Mouse (Mus musculus): ENCODE results near the gene Cdkal1.

Cdkal1 gene

DNA sequence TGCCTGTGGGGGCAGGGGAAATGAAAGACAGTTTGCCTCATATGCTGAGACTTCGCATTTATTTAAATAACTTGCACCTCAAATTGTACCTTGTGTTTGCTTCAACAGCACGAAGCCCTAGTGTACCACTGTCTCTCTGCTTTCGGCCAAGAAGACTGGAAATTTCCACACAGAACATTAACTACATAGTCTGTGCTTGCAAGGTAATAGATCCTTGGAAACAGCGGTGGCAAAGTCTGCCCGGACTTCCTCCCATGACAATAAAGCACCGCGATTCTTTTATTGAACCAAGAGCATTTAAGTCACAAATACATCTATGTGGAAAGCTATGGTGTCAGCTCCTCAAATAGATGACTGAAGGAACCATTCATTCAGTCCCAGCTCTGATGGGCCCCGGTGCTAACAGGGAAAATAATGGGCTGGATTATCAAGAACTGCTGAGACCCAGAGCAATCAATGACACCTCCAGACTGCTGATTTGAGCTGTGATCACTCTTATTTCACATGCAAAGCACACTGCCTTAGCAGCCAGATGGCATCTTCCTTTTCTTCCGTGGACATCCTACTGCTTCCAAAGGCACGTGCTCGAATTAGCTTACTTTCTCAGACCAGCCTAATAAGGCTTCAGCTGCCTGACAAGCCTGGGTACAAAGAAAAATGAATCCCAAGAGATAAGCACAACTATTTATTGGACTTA is 591.3 kb downstream of the Cdkal1 start:
- no peak for DNase-seq (ENCODE audit: low read depth, low spot score)

DNA sequence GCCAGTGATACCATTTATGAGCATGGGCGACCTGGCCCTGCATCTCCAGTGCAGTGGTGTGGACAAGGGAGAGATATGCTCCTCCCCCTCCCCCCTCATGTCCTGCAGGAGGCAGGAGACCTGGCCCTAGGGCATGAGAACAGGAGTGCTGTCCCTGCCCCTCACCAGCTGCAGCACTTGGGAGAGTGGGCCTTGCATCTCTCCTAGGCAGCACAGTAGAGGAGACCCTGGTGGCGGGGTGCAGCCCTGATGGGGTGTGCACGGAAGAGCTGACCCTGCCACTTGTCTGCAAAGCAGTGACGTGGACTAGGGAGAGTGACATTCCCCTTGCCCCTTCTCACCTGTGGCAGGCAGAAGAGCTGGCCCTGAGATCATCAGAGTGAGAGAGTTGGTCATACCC is 593.3 kb downstream of the Cdkal1 start:
- DNase-seq (ENCODE audit: low read depth, low spot score) = no peak

DNA sequence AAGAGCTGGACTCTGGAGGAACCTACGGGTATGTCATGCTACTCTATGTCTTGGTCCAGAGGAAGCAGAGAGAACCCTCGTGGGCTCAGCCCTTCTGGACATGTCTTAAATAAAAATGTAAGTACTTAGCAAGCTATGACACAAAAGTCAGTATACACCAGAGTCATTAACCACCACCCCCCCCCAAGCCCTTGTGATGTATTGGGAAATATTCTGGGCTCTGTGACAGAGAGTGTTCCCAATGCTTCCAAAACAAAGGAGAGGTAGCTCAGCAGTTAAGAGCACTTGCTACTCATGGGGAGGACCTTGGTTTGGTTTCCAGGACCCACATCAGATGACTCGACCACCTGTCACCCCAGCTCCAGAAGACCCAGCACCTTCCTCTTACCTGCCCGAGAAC is 606.9 kb downstream of the Cdkal1 start:
- DNase-seq (ENCODE audit: low read depth, low spot score) = no peak

DNA sequence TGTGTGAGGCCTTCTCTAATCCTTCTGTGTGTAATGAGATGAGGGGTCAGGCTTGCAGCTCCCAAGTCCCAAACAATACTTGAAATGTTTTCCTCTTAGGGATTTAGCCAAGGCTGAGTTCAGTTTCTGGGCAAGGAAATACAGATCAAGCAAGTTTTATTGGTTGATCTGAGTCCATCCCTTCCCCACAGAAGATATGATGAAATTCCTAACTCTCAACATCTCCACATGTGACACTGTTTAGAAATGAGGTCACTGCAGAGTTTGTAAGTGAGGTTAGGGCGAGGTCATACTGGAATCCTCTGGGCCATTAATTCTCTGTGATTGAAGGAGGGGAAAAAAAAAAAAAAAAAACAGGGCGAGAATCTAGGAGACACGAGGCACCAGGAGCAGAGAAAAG is 607.7 kb downstream of the Cdkal1 start:
- no peak for DNase-seq (ENCODE audit: low read depth, low spot score)

DNA sequence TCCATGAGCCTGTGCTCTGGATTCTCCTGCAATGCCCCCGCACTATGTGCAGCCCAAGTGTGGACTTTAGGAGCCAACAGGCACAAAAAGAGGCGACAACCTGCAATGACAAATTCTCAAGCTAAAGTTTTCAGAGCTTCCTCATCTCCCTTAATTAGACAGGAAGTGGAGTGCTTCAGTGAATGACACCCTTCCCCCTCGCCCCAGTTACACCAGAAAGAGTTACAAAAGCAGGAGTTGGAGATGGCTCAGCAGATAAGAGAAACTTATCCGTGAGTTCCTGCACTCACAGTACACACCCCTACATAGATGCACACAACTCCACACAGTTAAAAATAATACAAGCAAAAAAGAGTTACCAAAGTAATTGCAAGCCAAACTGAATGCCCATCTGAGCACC is 620.4 kb downstream of the Cdkal1 start:
- no peak for DNase-seq (ENCODE audit: low read depth, low spot score)

DNA sequence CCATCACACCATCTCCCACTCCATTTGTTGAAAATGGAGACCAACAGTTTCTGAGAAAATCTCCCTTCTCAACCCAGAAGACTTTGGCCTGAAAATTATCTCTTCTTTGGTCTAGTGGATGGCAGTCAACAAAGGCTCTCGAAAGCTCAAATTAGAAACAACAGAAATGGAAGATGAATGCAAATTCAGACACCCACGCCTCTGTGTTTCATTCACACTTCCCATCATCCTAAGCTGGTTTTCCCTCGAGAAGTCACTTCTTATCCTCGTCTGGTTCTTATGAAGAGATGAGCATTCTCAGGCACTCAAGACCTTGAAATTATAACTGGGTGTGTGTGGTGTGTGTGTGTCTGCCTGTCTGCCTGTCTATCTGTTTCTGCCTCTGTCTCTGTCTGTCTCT is 621.0 kb downstream of the Cdkal1 start:
- DNase-seq (ENCODE audit: low read depth, low spot score) = no peak

DNA sequence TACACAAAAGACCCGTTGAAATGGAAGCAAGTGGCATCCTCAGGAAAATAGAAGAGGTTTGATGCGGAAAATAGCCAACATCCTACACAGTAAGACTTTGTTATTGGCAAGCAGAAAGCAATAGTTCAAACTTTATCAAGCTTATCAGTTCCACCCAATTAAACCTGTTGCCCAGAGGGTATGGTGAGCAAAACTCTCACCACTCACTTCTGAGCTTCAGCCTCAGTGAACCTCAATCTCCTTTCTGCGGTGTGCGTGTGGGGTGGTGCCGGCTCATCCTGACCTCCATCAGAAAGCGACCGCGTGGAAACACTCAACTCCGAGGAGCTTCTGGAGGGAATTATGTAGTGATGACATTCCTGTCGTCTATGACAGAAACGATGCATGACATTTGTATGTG is 621.5 kb downstream of the Cdkal1 start:
- DNase-seq (ENCODE audit: low read depth, low spot score) = no peak

DNA sequence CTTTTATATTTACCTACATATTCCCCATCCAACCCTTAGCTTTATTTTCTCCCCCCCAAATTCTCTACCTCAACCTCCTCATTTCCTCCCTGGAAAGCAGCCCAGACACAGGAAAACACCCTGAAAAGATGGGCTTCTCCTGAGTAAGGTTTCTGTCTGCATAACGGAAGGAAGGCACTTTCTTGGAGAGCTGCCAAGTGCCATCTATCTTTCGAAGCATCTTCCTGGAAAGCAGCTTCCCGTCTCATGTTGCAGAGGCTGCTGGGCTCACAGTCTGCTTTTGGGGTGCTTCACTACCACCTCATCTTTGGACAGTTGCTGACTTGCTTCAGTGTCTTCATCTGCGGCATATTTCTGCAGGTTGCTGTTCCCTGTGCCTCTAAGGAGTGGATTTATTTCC is 622.8 kb downstream of the Cdkal1 start:
- no peak for DNase-seq (ENCODE audit: low read depth, low spot score)

DNA sequence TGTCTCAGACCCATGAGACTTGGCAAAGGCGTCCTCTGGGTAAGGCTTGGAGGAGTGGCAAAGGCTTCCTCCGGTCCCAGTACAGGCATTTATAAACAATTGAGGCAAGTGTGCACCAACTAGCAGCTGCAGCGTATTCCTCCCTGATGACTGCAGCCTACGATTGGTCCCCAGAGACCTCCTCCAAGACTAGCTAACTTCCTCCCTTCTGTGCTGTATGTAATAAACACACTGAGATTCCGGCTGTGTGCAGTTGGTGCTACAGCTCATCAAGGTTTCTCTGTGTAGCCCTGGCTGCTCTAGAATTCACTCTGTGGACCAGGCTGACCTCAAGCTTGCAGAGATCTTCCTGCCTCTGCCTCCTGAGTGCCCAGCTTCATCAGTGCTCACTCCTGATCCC is 630.7 kb downstream of the Cdkal1 start:
- no peak for DNase-seq (ENCODE audit: low read depth, low spot score)

DNA sequence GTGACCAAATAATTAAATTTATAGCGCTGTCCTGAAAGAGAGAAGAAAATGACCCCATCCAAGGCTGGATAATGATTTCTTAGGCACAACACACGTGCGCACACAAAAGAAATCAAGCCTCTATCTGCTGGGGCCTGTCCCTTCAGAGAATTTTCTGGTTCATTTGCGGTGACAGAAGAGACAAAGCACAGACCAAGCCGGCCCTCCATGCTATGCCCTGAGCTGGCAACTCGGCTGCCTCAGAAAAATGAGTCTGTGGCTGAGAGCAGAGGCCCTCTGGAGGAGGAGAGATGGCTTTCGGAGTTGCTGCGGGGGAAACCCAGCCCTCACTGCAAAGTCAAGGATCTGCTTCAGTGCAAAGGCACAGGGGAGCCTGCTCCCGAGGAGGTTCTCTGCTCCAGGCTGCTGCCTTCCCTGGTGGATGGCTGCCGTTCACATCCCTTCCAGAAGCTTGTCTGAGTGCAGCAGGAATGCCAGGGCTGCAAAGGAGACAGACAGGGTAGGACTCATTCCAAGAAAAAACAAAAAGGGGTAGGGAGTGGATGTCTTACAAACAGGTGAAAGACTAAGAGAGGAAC is 633.1 kb downstream of the Cdkal1 start:
- no peak for DNase-seq (ENCODE audit: low read depth, low spot score)

DNA sequence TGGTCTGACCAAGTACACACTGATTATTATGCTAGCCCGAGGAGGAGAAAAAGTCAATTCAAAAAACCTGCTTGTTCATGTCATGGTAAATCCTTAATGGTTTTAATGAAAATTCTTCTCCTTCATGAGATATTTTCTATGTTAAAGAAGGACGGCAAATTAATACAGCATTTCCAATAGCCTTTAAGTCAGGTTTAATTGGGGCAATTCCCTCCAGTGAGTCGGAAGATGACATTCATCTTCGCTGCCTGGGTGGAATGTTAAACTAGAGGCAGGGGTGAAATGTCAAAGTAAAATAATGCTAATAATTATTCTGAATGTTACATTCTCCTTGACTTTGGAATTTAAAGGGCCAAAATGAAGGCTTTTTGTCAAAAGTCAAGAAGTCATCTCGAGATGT is 633.8 kb downstream of the Cdkal1 start:
- no peak for DNase-seq (ENCODE audit: low read depth, low spot score)

DNA sequence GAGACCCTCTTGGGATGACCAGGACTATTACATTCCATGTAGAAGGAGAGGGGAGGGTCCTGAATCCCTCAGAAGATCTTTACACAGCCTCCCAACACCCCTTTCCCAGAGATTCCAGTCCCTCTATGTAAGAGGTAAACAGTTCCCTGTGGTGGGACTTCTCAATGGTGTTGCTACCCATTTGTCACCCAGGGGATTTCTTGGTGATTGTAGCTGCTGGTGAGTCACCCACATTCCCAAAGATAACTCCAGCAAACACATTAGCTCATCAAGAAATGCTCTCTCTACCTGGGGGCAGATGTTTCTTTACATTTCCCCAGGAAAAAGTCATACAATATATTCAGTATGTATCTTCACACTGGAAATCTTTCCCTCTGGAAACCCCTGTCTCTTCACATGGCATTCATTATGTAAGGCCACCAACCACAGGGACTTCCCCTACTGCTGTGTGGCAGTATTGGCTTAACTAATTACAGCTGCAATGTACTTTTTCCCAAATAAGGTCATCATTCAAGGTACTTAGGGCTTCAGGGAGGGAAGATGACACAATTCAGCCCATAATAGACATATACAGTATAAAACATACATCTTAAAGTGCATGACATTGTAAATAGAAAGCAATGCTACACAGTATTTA is 636.8 kb downstream of the Cdkal1 start:
- no peak for DNase-seq (ENCODE audit: low read depth, low spot score)

DNA sequence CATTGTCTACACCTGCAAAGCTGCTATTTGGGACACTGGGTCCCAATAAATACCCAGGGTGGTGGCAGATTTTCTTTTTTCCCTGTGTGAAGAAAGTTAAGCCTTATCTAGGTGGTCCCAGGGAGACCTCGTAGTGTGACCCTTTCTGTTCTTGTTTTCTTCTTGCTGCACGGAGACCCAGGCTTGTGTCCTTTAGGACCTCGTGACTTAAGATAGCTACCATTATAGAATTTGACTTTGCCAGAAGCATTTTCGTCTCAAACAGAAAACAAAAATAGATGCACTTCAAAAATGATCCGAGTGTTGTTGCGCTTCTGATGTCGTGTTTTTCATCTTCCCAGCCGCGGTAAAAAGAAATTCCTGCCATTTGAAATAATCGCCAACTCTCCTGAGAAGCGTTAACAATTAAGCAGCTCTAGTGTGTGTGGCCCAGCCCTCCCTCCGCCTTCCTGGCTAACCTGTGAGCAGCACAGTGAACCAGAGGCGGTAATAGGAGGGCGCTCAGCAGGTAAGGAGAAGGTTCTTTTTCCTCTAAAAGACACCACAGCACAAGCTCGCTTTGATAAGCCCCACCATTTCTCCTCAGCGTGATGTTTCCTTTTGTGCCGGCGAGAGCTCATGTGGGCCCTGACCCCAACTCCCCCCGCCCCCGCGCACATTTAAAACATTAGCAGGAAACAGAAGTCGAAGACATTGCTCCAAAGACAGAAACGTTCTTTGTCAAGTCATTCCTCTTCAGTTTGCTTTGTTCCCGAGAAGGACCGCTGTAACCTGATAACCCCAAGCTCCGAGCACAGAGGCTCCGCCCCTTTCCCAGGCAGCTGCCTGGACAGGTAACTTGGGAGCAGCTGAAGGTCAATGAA is 645.1 kb downstream of the Cdkal1 start:
- peak; percentile 71 for DNase-seq (ENCODE audit: low read depth, low spot score)

DNA sequence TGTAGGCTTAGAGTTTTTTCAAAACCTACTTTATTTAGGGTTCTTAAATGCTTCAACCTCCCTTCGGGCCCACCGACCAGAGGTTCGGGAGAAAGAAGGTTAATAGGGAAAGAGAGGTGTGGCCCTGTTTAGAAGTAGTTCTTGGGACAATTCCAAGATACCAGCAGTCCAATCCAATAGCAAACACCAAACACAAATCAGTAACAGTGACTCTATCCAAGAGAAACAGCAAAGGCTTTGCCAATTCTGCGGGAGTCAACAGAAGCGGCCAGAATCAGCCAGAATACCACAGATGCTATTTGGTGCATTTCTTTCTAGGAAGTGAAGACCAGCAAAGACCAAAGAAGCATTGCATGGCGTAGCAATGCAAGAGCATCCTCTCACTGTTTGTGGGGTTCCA is 646.7 kb downstream of the Cdkal1 start:
- DNase-seq (ENCODE audit: low read depth, low spot score) = no peak

DNA sequence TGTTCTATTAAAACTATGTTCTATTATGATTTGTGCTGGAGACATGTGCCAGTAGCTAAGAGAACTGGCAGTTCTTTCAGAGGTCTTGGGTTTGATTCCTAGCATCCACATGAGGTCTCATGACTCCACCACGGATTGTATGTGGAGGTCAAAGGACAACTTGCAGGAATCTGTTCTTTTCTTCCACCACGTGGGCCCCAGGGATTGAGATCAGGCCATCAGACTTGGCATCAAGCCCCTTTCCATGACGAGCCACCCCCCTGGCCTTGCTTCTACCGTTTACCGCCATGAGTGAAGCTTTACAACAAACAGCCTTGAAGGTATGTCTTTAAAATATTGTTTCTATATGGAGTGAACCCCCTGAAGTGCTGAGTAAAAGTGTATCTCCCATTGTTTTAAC is 651.6 kb downstream of the Cdkal1 start:
- no peak for DNase-seq (ENCODE audit: low read depth, low spot score)

DNA sequence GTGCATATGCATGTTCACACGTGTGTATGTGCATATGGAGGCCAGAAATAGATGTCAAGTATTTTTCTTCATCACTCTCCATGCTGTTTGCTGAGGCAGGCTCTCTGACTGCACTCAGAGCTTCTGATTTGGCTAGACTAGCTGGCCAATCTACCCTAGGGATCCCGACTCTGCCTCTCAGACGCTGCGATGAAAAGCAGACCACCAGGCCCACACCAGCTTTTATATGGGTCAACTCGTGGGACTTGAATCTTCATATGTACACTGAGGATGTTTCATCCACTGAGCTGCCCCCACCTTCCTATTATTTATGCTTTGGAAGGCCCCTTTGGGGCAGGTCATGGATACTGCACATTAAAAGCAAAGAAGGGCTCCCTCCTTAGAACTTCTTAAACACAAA is 652.0 kb downstream of the Cdkal1 start:
- no peak for DNase-seq (ENCODE audit: low read depth, low spot score)

DNA sequence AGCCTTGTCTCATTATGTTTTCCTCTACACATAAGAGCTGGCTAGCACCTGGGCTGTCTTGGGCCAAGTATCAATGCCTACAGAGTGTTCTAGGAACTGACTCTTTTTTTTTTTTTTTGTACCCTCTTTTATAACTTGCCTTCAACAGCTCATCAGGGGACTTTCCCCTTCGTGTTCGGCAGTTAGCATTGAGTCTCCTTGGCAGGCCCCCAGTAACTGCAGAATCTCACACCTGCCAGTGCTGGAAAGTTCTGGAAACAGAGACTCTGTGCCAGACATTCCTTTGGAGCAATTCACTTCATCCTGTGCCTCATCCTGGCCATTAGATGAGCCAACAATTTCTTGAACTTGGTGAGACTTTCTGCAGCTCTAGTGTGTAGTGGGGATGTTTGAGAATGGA is 652.9 kb downstream of the Cdkal1 start:
- DNase-seq (ENCODE audit: low read depth, low spot score) = no peak

DNA sequence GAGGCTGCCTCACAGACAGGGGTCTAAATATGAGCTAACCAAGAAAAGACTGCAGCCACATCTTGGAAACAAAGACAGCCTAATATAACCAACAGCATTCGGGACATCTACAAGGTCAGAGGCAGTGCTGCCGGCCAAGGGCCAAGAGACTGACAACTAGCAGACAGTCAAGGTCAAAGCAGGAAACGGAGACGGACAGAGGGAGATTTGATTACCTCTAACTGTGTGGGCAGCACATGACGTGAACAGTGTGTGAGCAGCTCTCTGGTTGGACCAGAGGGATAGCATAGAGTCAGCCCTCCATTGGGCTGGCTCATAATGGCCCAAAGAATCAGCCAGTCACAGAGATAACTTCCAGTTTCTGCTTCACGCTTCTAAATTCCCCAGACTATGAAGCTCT is 655.8 kb downstream of the Cdkal1 start:
- DNase-seq (ENCODE audit: low read depth, low spot score) = no peak

DNA sequence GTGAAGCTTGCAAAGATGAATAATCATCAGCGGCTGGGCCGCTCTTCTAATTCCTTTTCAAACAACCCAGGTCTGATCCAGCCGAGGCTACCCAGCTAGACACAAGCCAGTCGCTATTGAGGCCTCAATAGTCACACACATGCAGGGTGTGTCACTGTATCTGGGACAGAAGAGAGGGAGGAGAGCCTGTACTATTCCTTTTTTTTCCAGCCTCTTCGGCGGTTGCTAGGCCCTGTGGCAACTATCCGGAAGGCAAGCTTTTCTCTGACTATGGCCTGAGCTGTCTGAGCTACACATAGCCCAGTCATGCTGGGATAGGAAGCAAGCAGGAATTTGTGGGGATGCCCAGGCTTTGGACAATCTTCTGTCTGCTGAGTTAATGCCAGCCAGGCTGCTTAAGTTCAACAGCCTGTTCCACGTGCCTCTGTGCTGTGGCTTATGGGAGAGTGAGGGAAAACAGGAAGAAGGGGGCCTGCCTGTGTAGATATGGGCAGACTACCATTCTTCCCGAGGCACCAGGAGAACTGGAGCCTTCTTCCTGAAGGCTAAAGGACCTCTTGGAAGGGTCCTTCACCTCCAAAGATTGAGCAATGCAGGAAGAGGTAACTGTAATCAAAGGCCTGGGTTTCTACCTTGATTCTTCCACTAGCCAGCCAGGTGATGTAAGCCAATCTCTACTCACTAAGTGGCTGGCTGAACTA is 658.5 kb downstream of the Cdkal1 start:
- DNase-seq (ENCODE audit: low read depth, low spot score) = no peak

DNA sequence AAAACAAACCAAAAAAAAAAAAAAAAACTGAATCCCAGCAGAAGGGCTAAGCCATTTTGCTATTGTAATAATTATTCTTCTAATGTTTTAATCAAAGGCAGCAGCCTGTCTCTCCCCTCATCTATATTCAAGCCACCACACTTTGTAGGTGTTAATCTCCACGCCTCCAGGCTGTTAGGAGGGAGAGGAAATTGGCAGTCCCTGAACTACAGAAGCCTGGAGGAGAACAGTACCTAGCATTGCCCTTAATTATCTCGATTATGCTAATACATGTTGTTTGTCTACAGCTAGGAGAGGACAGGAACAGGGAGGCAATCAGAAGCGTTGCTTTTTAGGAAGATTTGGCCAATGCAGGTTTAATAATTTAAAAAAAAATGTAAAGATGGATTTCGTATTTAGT is 659.8 kb downstream of the Cdkal1 start:
- no peak for DNase-seq (ENCODE audit: low read depth, low spot score)

DNA sequence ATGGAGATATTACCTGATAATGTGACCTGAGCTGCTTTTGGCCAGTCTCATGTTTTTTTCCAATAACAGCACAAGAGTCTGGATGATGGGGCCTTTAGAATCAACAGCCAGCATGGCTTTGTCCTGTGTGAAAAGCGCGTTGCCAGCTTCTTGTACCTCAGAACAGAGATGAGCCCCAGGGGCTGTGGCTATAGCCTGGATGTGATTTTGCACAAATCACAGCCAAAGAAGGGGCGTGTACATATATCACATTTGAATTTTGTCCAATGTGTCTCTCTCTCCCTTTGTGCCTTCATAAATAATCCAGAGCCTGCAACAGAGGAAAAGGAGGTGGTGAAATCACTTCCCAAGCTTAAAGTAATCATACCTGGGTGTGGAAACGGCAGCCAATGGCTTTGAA is 660.5 kb downstream of the Cdkal1 start:
- DNase-seq (ENCODE audit: low read depth, low spot score) = no peak

DNA sequence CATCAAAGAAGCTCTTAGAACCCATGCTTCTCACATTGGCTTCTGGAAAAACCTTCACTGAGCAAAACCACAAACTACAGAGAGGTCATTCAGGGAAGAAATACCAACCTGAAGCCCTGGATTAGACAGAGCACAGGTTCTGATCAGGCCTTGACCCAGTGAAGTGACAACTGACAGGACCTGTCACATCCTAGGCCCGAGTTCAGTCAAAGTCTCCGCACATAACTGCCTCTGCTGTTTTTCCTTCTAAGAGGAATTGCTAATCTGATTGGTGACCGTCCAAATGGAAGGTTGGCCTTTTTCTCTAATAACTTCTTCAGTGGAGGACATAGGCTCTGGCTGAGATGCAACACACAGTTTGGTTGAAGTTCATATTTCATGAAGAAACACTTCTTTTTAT is 662.8 kb downstream of the Cdkal1 start:
- DNase-seq (ENCODE audit: low read depth, low spot score) = no peak
